Mouse (Mus musculus) ES-Bruce4 (cell line): ENCODE results near the gene Scrn2. TPM values are rescaled to one million over a fixed set of nuclear protein-coding genes. Genes with fewer than 3 reads are reported as not detected.

ENCODE experiments used
- H3K27ac ChIP-seq: 2 replicates; pipeline ENCODE4 v1.5.1; 2012; ENCODE audit warnings: low read length, inconsistent platforms; ENCODE audit not compliant: insufficient read depth
- H3K27me3 ChIP-seq: 2 replicates; pipeline ENCODE4 v1.6.1; 2012; ENCODE audit warnings: mild to moderate bottlenecking, low read length, inconsistent platforms; ENCODE audit not compliant: control insufficient read depth, poor library complexity, insufficient read depth, severe bottlenecking
- H3K36me3 ChIP-seq: 2 replicates; pipeline ENCODE4 v1.6.1; 2012; ENCODE audit warnings: inconsistent platforms, mild to moderate bottlenecking, low read length, moderate library complexity; ENCODE audit not compliant: control insufficient read depth, poor library complexity, insufficient read depth, severe bottlenecking
- H3K4me1 ChIP-seq: one replicate; pipeline ENCODE4 v1.8.1; 2011; ENCODE audit warnings: low read length; ENCODE audit not compliant: control insufficient read depth, insufficient read depth
- H3K4me3 ChIP-seq: 2 replicates; pipeline ENCODE4 v1.5.1; 2011; ENCODE audit warnings: low read depth, mild to moderate bottlenecking, low read length
- H3K9ac ChIP-seq: 2 replicates; pipeline ENCODE4 v1.6.1; 2012; ENCODE audit warnings: low read depth, mild to moderate bottlenecking, inconsistent platforms; ENCODE audit not compliant: poor library complexity, severe bottlenecking
- H3K9me3 ChIP-seq: replicated peaks from 2 replicates; pipeline ENCODE4 v1.6.1; 2012; ENCODE audit warnings: mild to moderate bottlenecking, low read length, inconsistent platforms; ENCODE audit not compliant: control insufficient read depth, poor library complexity, insufficient read depth, severe bottlenecking
- CTCF ChIP-seq: IDR thresholded peaks from one replicate; pipeline ENCODE4 v1.8.1; 2011; ENCODE audit warnings: low read depth, low read length
- EP300 ChIP-seq: IDR thresholded peaks from 2 replicates; pipeline ENCODE4 v1.6.1; 2011; ENCODE audit warnings: low read depth, low read length; ENCODE audit not compliant: insufficient read depth
- POLR2A ChIP-seq: IDR thresholded peaks from one replicate; pipeline ENCODE4 v1.8.1; 2011; ENCODE audit warnings: low read length; ENCODE audit not compliant: insufficient read depth
- polyA plus RNA-seq: library from polyadenylated mRNA; stranded (reverse); fragments of >200 nt; gene quantifications from 2 replicates; pipeline ENCODE4 v1.2.4, GENCODE M21; 2011; ENCODE audit warnings: low read depth; ENCODE audit not compliant: missing spikeins, insufficient read depth, insufficient read length

The Scrn2 gene
- polyA plus RNA-seq, 1 experiment: 7.4 TPM

DNA sequence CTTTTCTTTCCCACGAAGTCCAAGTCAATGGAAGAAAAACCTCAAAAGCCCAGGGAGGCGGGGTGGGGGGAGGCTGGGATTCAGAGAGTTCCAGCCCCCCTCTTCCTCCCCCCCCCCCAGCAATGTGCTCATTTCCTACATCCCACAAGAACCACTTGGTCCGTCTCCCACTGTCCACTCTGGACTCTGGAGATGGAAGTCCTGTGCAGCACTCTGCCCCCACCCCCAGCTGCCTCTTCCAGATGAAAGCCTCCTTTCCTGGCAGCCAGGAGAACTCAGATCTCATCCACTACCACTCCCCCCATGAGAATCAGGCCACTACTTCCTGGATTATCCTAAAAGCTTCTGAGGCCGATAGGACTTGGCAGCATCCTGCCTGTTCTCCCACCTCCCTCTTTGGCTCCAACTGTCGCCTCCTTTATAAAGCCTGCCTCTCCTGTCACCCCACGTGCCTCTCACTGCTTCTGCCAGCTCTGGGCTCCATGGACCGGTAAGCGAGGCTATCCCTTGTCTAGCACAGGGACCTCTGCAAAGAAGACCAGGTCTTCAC is 16.5 kb upstream of the Scrn2 start, which contains the start of gene Sp6:
Gene Sp6, plus strand, starts transcription at position 274 of the 550 bp plus-strand sequence.
- TF ChIP-seq CTCF (no peak), POLR2A (no peak), EP300 (no peak)
- H3K27me3 ChIP-seq: peaks cover 3% of the 10 kb centered on the region
- no peak within 1 kb of the TSS for H3K9ac ChIP-seq
- H3K27ac ChIP-seq: no peak within 1 kb of the TSS
- H3K36me3 ChIP-seq: no peaks in the 10 kb centered on the region
- H3K4me1 ChIP-seq: no peaks in the 10 kb centered on the region
- H3K4me3 ChIP-seq: no peak within 1 kb of the TSS
- H3K9me3 ChIP-seq: no peaks in the 10 kb centered on the region

DNA sequence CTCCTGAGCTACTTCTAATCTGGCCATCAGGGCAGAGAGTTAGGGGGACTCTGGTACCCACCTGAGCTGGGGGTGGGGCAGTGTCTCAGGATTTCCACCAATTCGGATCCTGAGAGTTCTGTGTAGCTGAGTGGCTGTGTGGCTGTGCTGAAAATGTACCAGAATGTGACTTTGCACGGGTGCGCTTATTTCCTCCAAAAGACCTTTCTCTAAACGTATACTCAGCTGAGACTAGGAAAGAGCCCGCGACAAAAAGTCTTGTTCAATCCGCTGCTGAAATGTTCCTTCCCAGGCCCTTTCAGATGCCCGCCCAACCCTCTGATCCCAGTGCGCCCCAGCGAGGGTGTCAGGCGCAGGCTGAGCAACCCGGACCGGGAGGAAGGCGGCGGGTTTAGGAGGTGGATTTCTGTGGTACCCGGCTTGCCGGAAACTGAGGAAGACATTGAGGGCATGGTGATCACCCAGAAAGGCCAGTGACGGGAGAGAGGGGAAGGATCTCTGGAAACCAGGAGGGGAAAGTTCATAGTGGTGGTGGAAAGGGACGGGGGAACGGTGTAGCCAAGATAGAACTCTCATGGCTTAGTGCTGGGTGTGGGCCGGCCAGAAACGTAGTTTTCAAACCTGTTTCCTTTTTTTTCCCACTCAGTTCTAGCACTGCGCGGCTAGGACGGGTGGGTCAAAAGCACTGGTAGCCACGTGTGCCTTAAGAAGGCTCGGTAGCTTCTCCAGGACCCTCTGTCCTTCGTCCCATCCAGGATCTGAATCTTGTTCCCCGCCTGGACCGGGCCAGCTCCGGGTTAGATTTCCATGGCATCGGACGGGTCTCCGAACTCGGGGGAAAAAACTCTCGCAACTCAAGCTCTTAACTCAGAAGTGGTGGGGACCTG is 11.8 kb upstream of the Scrn2 start:
- Histone ChIP-seq H3K4me1 (no peaks in the 10 kb centered on the region), H3K9ac (peak overlapping the region; percentile 90), H3K36me3 (no peaks in the 10 kb centered on the region), H3K27me3 (peaks cover 3% of the 10 kb centered on the region), H3K4me3 (peak overlapping the region; percentile 73), H3K27ac (no peak overlapping the region), H3K9me3 (no peaks in the 10 kb centered on the region)
- TF ChIP-seq CTCF (no peak), POLR2A (no peak), EP300 (no peak)

GRCm38 (mm10) chr11:97018583-97019344 is 11.0 kb upstream of the Scrn2 start:
- Histone ChIP-seq H3K36me3 (no peaks in the 10 kb centered on the region), H3K4me3 (peak overlapping the region; percentile 73), H3K4me1 (no peaks in the 10 kb centered on the region), H3K27me3 (peaks cover 3% of the 10 kb centered on the region), H3K27ac (no peak overlapping the region), H3K9ac (peak overlapping the region; percentile 90), H3K9me3 (no peaks in the 10 kb centered on the region)
- TF ChIP-seq EP300: peak; percentile 26; the same call in 1 of the 2 replicates
- no peak for TF ChIP-seq CTCF

DNA sequence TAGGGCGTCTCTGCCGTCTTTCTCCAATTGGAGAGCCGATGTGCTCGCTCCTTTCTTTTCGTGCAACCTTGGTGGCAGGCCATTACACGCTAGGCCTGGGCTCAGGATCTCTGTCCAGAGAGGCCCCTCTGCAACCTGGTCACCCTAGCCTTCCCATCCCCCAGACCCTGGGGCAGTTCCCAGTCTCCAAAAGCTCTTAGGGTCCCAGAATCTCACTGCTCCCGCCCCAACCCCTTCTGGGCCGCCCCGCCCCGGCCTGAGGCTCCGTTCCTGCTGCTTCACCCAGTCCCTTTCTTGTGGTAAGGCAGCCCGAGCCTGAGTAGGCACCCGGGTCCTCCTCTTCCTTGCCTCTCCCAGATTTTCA is 10.4 kb upstream of the Scrn2 start:
- Histone ChIP-seq H3K9me3 (no peaks in the 10 kb centered on the region), H3K27me3 (peaks cover 3% of the 10 kb centered on the region), H3K27ac (no peak overlapping the region), H3K4me3 (peak overlapping the region; percentile 73), H3K36me3 (no peaks in the 10 kb centered on the region), H3K4me1 (peaks cover 2% of the 10 kb centered on the region), H3K9ac (peak overlapping the region; percentile 90)
- TF ChIP-seq POLR2A (no peak), EP300 (0 out of 2 replicates have a peak, but pooled peaks have one; percentile 32), CTCF (no peak)

GRCm38 (mm10) chr11:97021121-97021765 is 8.5 kb upstream of the Scrn2 start:
- peaks cover 2% of the 10 kb centered on the region for H3K4me1 ChIP-seq

More at GRCm38 (mm10) chr11:97021121-97021765, 8.5 kb upstream of the Scrn2 start:
- no peaks in the 10 kb centered on the region for H3K9me3 ChIP-seq
- H3K27ac ChIP-seq: no peak overlapping the region
- no peaks in the 10 kb centered on the region for H3K36me3 ChIP-seq
- peak overlapping the region; percentile 38 for H3K4me3 ChIP-seq
- peak overlapping the region; percentile 19; the same call in 1 of the 2 replicates for H3K9ac ChIP-seq
- peaks cover 3% of the 10 kb centered on the region for H3K27me3 ChIP-seq
- TF ChIP-seq CTCF: no peak
- no peak for TF ChIP-seq EP300
- no peak for TF ChIP-seq POLR2A
